Mouse (Mus musculus) testis, adult 2 months (tissue): ENCODE data around the gene Foxo3.

Experiments
- CTCF ChIP-seq: fragments of 200-500 bp; IDR thresholded peaks from 2 replicates; pipeline ENCODE4 v1.5.1; 2012; ENCODE audit warnings: low read depth, mild to moderate bottlenecking, inconsistent platforms, low read length, moderate library complexity; ENCODE audit not compliant: control insufficient read depth, insufficient read depth, insufficient replicate concordance
- POLR2A ChIP-seq: fragments of 200-500 bp; IDR thresholded peaks from 2 replicates; pipeline ENCODE4 v1.6.1; 2012; ENCODE audit warnings: low read depth, mild to moderate bottlenecking, inconsistent platforms, low read length, moderate library complexity; ENCODE audit not compliant: control insufficient read depth

- TF ChIP-seq CTCF, result no peak
- no peak for TF ChIP-seq POLR2A
Observed at GRCm38 (mm10) chr10:42198682-42199081, 77.9 kb downstream of the Foxo3 start.
